In the genomic region with DNA sequence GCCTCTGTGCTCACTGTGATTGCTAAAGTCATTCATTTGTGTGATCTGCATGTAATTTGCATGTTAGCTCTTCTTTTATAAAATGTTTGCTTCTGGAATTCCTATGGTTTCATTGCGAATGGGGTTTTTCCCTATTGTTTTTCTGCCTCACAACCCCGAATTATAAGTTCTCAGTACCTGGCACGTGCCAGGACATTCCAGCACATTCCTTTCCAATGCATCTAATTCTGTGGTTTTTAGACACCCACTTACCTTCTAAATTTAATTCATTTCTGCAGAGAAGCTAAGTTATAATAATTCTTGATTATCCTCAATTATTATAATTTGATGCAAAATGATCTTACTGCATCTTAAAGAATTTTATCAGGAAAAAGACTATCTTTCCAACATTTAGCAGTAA, we compare ENCODE assay signal across 21 mouse cellular contexts.
DNase-seq lines count a peak whose midpoint lies in the region; ATAC-seq and TF ChIP-seq lines count a peak whose summit lies in the region.
"Had no signal": no experiment of that assay in that cellular context is flagged by ENCODE, and none has a peak within 500 bp of the region (broad histone marks: within the 10 kb centered on the region; RNA-seq: fewer than 3 reads in every experiment).

No protein-coding gene starts in this region.

- H3K9ac ChIP-seq in forebrain, embryonic 15.5 days (replicated peaks) = no peak overlapping the region
- H3K9ac ChIP-seq in forebrain, postnatal 0 days = no peak overlapping the region
- H3K9ac ChIP-seq: embryonic facial prominence, embryonic 12.5 days; forebrain, embryonic 13.5 days had no signal

- no peaks in the 10 kb centered on the region for H3K9me3 ChIP-seq in forebrain, embryonic 15.5 days
- no peaks in the 10 kb centered on the region for H3K9me3 ChIP-seq in forebrain, postnatal 0 days (ENCODE audit: low read length)
- H3K9me3 ChIP-seq: embryonic facial prominence, embryonic 10.5 days; embryonic facial prominence, embryonic 12.5 days; forebrain, embryonic 13.5 days had no signal

- no peak overlapping the region for H3K4me3 ChIP-seq in forebrain, embryonic 15.5 days
- no peak overlapping the region for H3K4me3 ChIP-seq in forebrain, postnatal 0 days (ENCODE audit: low read depth, low read length)
- H3K4me3 ChIP-seq in left cerebral cortex, adult 2 months = no peak overlapping the region
- H3K4me3 ChIP-seq: embryonic facial prominence, embryonic 10.5 days; embryonic facial prominence, embryonic 12.5 days; forebrain, embryonic 13.5 days had no signal

- H3K4me2 ChIP-seq in forebrain, embryonic 15.5 days (replicated peaks) = no peak overlapping the region
- no peak overlapping the region for H3K4me2 ChIP-seq in forebrain, postnatal 0 days (ENCODE audit: low read depth)
- H3K4me2 ChIP-seq: embryonic facial prominence, embryonic 12.5 days; forebrain, embryonic 13.5 days had no signal

- 65% methylated on average over 3 of the region's 3 CpGs for WGBS in forebrain, embryonic 15.5 days
- 53% methylated on average over 3 of the region's 3 CpGs for WGBS in forebrain, postnatal 0 days

- 0 out of 2 replicates have a peak, but pooled peaks cover 6% of the 10 kb centered on the region for H3K4me1 ChIP-seq in forebrain, embryonic 15.5 days
- no peaks in the 10 kb centered on the region; the same call in 1 of the 2 replicates for H3K4me1 ChIP-seq in forebrain, postnatal 0 days (ENCODE audit: insufficient read depth)
- H3K4me1 ChIP-seq: embryonic facial prominence, embryonic 12.5 days; forebrain, embryonic 13.5 days had no signal

- no peak for TF ChIP-seq CTCF in forebrain, postnatal 0 days (IDR thresholded peaks at IDR 0.05; ENCODE audit: low read depth)
- TF ChIP-seq CTCF in left cerebral cortex, adult 2 months (IDR thresholded peaks at IDR 0.05) = no peak

- intact Hi-C loops in left cerebral cortex, adult 2 months (cut with DNase I) = no loop called here

- H3K27me3 ChIP-seq in forebrain, embryonic 15.5 days = no peaks in the 10 kb centered on the region
- H3K27me3 ChIP-seq in forebrain, postnatal 0 days (ENCODE audit: insufficient read depth, low read length) = no peaks in the 10 kb centered on the region
- H3K27me3 ChIP-seq: embryonic facial prominence, embryonic 12.5 days; forebrain, embryonic 13.5 days; Patski had no signal

- ATAC-seq in forebrain, embryonic 15.5 days (replicated peaks) = no peak
- ATAC-seq in forebrain, postnatal 0 days = no peak
- ATAC-seq: activated CD4-positive, CD25-positive, alpha-beta regulatory T cell, adult 4 months; forebrain, embryonic 13.5 days; forebrain, embryonic 16.5 days; Patski had no signal

- DNase-seq in forebrain, postnatal 0 days = no peak
- no peak for DNase-seq in left cerebral cortex, adult 2 months (ENCODE audit: extremely low spot score in 1 of 2, low spot score in 2 of 2)
- DNase-seq in left cerebral cortex, adult 11 months (ENCODE audit: low spot score) = no peak
- DNase-seq in brain, adult 2 months (ENCODE audit: low read depth, low spot score) = peak; percentile 58
- no peak for DNase-seq in cerebellum, adult 11 months
- no peak for DNase-seq in ovary, adult 18-20 months (ENCODE audit: low spot score)
- DNase-seq: adrenal gland, adult 2 months; adrenal gland, postnatal 10 days; adrenal gland, postnatal 25 days; cerebellum, adult 18-20 months; cerebellum, adult 8-10 months; cerebellum, adult 9-11 months; cerebellum, postnatal 14 days; cerebellum, postnatal 36 days had no signal

- H3K36me3 ChIP-seq in forebrain, embryonic 15.5 days = no peaks in the 10 kb centered on the region
- no peaks in the 10 kb centered on the region for H3K36me3 ChIP-seq in forebrain, postnatal 0 days (ENCODE audit: insufficient read depth)
- H3K36me3 ChIP-seq: embryonic facial prominence, embryonic 10.5 days; embryonic facial prominence, embryonic 12.5 days had no signal

- 0 out of 2 replicates have a peak overlapping the region, but pooled peaks have one; percentile 5 for H3K27ac ChIP-seq in forebrain, embryonic 15.5 days (replicated peaks)
- H3K27ac ChIP-seq in forebrain, postnatal 0 days (ENCODE audit: low read depth, low read length) = no peak overlapping the region
- H3K27ac ChIP-seq in left cerebral cortex, adult 2 months = peak overlapping the region; percentile 57; the same call in 1 of the 2 replicates
- H3K27ac ChIP-seq: embryonic facial prominence, embryonic 10.5 days; embryonic facial prominence, embryonic 12.5 days; forebrain, embryonic 13.5 days had no signal
